Mouse (Mus musculus) layer of hippocampus, adult 11-12 months (tissue): ENCODE data around the gene Eqtn.

Experiments
- DNase-seq: peaks from one replicate; pipeline ENCODE4 v3.0.0; 2022; ENCODE audit warnings: low spot score

Eqtn gene

GRCm38 (mm10) chr4:94928743-94929142 lies at the start of gene Eqtn:
TSS of gene Eqtn (minus strand) at chr4:94928843.
- no peak for DNase-seq

- DNase-seq, result no peak
Observed at GRCm38 (mm10) chr4:94973321-94973720, 44.7 kb upstream of the Eqtn start.

GRCm38 (mm10) chr4:94952773-94953172 lies 24.1 kb upstream of the Eqtn start:
- no peak for DNase-seq

- no peak for DNase-seq
Observed at GRCm38 (mm10) chr4:94941221-94941855, 12.7 kb upstream of the Eqtn start.

GRCm38 (mm10) chr4:94901780-94902179 lies 26.9 kb downstream of the Eqtn start:
- DNase-seq, result no peak

- no peak for DNase-seq
Observed at GRCm38 (mm10) chr4:94900744-94901143, 27.9 kb downstream of the Eqtn start.
